Mouse (Mus musculus) olfactory bulb, adult 2 months (tissue): ENCODE measurements around the gene Mettl6. TPM values are rescaled to one million over a fixed set of nuclear protein-coding genes. Genes with fewer than 3 reads are reported as not detected.
"Not testable (repeated sequence)": the region's sequence is repeated elsewhere in the genome, so short reads cannot be mapped to it uniquely, and the experiment has no call there.

Experiments
- H3K27ac ChIP-seq: fragments of 200-500 bp; 2 replicates; pipeline ENCODE4 v1.5.1; 2012; ENCODE audit warnings: low read depth, low read length; ENCODE audit not compliant: insufficient read depth
- H3K4me1 ChIP-seq: fragments of 200-500 bp; 2 replicates; pipeline ENCODE4 v1.6.1; 2012; ENCODE audit warnings: low read length; ENCODE audit not compliant: control insufficient read depth, insufficient read depth
- H3K4me3 ChIP-seq: fragments of 200-500 bp; 2 replicates; pipeline ENCODE4 v1.5.1; 2012; ENCODE audit warnings: mild to moderate bottlenecking, low read depth, low read length, moderate library complexity; ENCODE audit not compliant: insufficient read depth
- CTCF ChIP-seq: fragments of 200-500 bp; IDR thresholded peaks from 2 replicates; pipeline ENCODE4 v1.5.1; 2012; ENCODE audit warnings: low read depth, mild to moderate bottlenecking, low read length, moderate library complexity; ENCODE audit not compliant: insufficient read depth
- POLR2A ChIP-seq: fragments of 200-500 bp; IDR thresholded peaks from 2 replicates; pipeline ENCODE4 v1.6.1; 2012; ENCODE audit warnings: mild to moderate bottlenecking, low read depth, low read length, moderate library complexity; ENCODE audit not compliant: insufficient read depth
- WGBS: fragments of 180-500 bp; shearing (Covaris S2); methylation state at CpG from one replicate; pipeline ENCODE4 v1.1.7; 2018; 5-methylcytosine and 5-hydroxymethylcytosine counted together
- polyA plus RNA-seq: library from polyadenylated mRNA; stranded (reverse); fragments of >200 nt; gene quantifications from 2 replicates; pipeline ENCODE4 v1.2.4, GENCODE M21; 2012; ENCODE audit warnings: low replicate concordance; ENCODE audit not compliant: missing spikeins, insufficient read depth, insufficient read length

The Mettl6 gene
- polyA plus RNA-seq, 1 experiment: not detected

GRCm38 (mm10) chr14:31454849-31455566, 39.8 kb downstream of the Mettl6 start:
- no peak for TF ChIP-seq POLR2A
- TF ChIP-seq CTCF: no peak
- 84% methylated on average over 8 of the region's 8 CpGs for WGBS

GRCm38 (mm10) chr14:31453946-31454345, 40.9 kb downstream of the Mettl6 start:
- H3K27ac ChIP-seq, H3K4me3 ChIP-seq, H3K4me1 ChIP-seq: not testable (repeated sequence)
- WGBS: 79% methylated on average over 12 of the region's 12 CpGs

More at GRCm38 (mm10) chr14:31454849-31455566, 39.8 kb downstream of the Mettl6 start:
- Histone ChIP-seq H3K27ac (no peak overlapping the region), H3K4me3 (no peak overlapping the region), H3K4me1 (no peaks in the 10 kb centered on the region)

GRCm38 (mm10) chr14:31448994-31449393, 45.8 kb downstream of the Mettl6 start:
- no peak overlapping the region for H3K27ac ChIP-seq
- 63% methylated on average over 5 of the region's 5 CpGs for WGBS
- TF ChIP-seq CTCF (no peak), POLR2A (no peak)
- H3K4me1 ChIP-seq: no peaks in the 10 kb centered on the region
- no peak overlapping the region for H3K4me3 ChIP-seq

- no peak for TF ChIP-seq CTCF
- no peak for TF ChIP-seq POLR2A
- Histone ChIP-seq H3K4me3 (no peak overlapping the region), H3K27ac (no peak overlapping the region), H3K4me1 (no peaks in the 10 kb centered on the region)
- WGBS: 75% methylated on average over 6 of the region's 6 CpGs
These were observed 51.2 kb downstream of the Mettl6 start for GRCm38 (mm10) chr14:31443616-31444015.

GRCm38 (mm10) chr14:31440725-31441124, 54.1 kb downstream of the Mettl6 start:
- 82% methylated on average over 6 of the region's 6 CpGs for WGBS
- H3K4me1 ChIP-seq: peaks cover 9% of the 10 kb centered on the region; the same call in 1 of the 2 replicates
- no peak overlapping the region for H3K4me3 ChIP-seq
- no peak overlapping the region for H3K27ac ChIP-seq
- TF ChIP-seq POLR2A (no peak), CTCF (no peak)

GRCm38 (mm10) chr14:31440230-31440629, 54.6 kb downstream of the Mettl6 start:
- TF ChIP-seq CTCF: no peak
- no peak for TF ChIP-seq POLR2A
- Histone ChIP-seq H3K4me1 (peaks cover 9% of the 10 kb centered on the region; the same call in 1 of the 2 replicates), H3K27ac (no peak overlapping the region), H3K4me3 (no peak overlapping the region)
- WGBS: 36% methylated on average over 3 of the region's 3 CpGs

GRCm38 (mm10) chr14:31439279-31439678, 55.6 kb downstream of the Mettl6 start:
- TF ChIP-seq CTCF (no peak), POLR2A (no peak)
- no peak overlapping the region for H3K4me3 ChIP-seq
- H3K4me1 ChIP-seq: peaks cover 13% of the 10 kb centered on the region; the same call in 1 of the 2 replicates
- 83% methylated on average over 11 of the region's 11 CpGs for WGBS
- H3K27ac ChIP-seq: no peak overlapping the region

GRCm38 (mm10) chr14:31437826-31438529, 56.9 kb downstream of the Mettl6 start:
- WGBS: 74% methylated on average over 8 of the region's 8 CpGs
- TF ChIP-seq POLR2A: no peak
- no peak for TF ChIP-seq CTCF
- no peak overlapping the region for H3K4me3 ChIP-seq
- H3K4me1 ChIP-seq: peaks cover 13% of the 10 kb centered on the region; the same call in 1 of the 2 replicates
- H3K27ac ChIP-seq: no peak overlapping the region
